9 mouse cellular contexts compared by ENCODE assay signal in genomic region chr7:126088155-126088554, GRCm38 (mm10). TPM values are rescaled to one million over a fixed set of nuclear protein-coding genes. Genes with fewer than 3 reads are reported as not detected.
A peak's percentile ranks its signal among the peaks of the same experiment; 100 is the strongest.
DNase-seq lines count a peak whose midpoint lies in the region; TF ChIP-seq lines count a peak whose summit lies in the region.
"Had no signal": no experiment of that assay in that cellular context is flagged by ENCODE, and none has a peak within 500 bp of the region (broad histone marks: within the 10 kb centered on the region; RNA-seq: fewer than 3 reads in every experiment).

No protein-coding gene starts in this region.

- WGBS in kidney, adult 2 months: 24% methylated on average over 4 of the region's 6 CpGs
- 18% methylated on average over 6 of the region's 6 CpGs for WGBS in spleen, adult 2 months

- H3K27ac ChIP-seq in kidney, adult 2 months (ENCODE audit: insufficient read depth, low read depth, low read length): no peak overlapping the region
- H3K27ac ChIP-seq in spleen, adult 2 months (ENCODE audit: insufficient read depth, low read length): no peak overlapping the region
- H3K27ac ChIP-seq in cortical plate, adult 2 months (ENCODE audit: insufficient read depth, low read length): no peak overlapping the region
- H3K27ac ChIP-seq: heart, embryonic 13.5 days had no signal

- no peaks in the 10 kb centered on the region for H3K27me3 ChIP-seq in kidney, adult 2 months (replicated peaks; ENCODE audit: control insufficient read depth, insufficient read depth, low read length)
- no peaks in the 10 kb centered on the region for H3K27me3 ChIP-seq in spleen, adult 2 months (ENCODE audit: control insufficient read depth, insufficient read depth, low read length)
- no peaks in the 10 kb centered on the region; the same call in 1 of the 2 replicates for H3K27me3 ChIP-seq in splenic B cell, adult 2 months (ENCODE audit: control insufficient read depth, insufficient read depth, low read length, poor library complexity, severe bottlenecking)

- no peak overlapping the region for H3K4me3 ChIP-seq in kidney, adult 2 months (ENCODE audit: insufficient read depth, low read depth, low read length)
- no peak overlapping the region for H3K4me3 ChIP-seq in spleen, adult 2 months (ENCODE audit: extremely low read depth, insufficient read depth, insufficient read length)
- H3K4me3 ChIP-seq in cortical plate, adult 2 months (ENCODE audit: insufficient read depth, low read length): no peak overlapping the region
- H3K4me3 ChIP-seq: heart, embryonic 13.5 days had no signal

- TF ChIP-seq POLR2A in kidney, adult 2 months (IDR thresholded peaks at IDR 0.05; ENCODE audit: low read depth, low read length): no peak
- TF ChIP-seq POLR2A in spleen, adult 2 months (IDR thresholded peaks at IDR 0.05; ENCODE audit: low read depth, low read length): no peak
- no peak for TF ChIP-seq POLR2A in cortical plate, adult 2 months (IDR thresholded peaks at IDR 0.05; ENCODE audit: extremely low read depth, insufficient read depth, low read length)

- peak; percentile 17 for DNase-seq in kidney, adult 9 months
- DNase-seq in kidney, adult 2 months: no peak
- DNase-seq in spleen, adult 2 months (ENCODE audit: low read depth in 1 of 2, low spot score in 2 of 2): peak in 1 of 2 experiments; percentile 17
- no peak for DNase-seq in spleen, postnatal 14 days (ENCODE audit: low spot score in 2 of 2)
- peak; percentile 58 for DNase-seq in splenic B cell, adult 2 months (ENCODE audit: low read depth, low spot score)
- DNase-seq in embryo, embryonic 11 days: no peak
- DNase-seq: cerebellum, adult 2 months had no signal

- 0 out of 2 replicates have a peak, but pooled peaks cover 5% of the 10 kb centered on the region for H3K4me1 ChIP-seq in kidney, adult 2 months (ENCODE audit: control insufficient read depth, insufficient read depth, low read length)
- no peaks in the 10 kb centered on the region for H3K4me1 ChIP-seq in spleen, adult 2 months (ENCODE audit: control insufficient read depth, insufficient read depth, insufficient read length)
- no peaks in the 10 kb centered on the region for H3K4me1 ChIP-seq in cortical plate, adult 2 months (ENCODE audit: control insufficient read depth, insufficient read depth, low read length)

- no peaks in the 10 kb centered on the region for H3K36me3 ChIP-seq in kidney, adult 2 months (ENCODE audit: control insufficient read depth, insufficient read depth, low read length)
- H3K36me3 ChIP-seq in spleen, adult 2 months (ENCODE audit: control insufficient read depth, insufficient read depth, low read length): no peaks in the 10 kb centered on the region
- H3K36me3 ChIP-seq in splenic B cell, adult 2 months (ENCODE audit: control insufficient read depth, insufficient read depth, low read length, poor library complexity, severe bottlenecking): no peaks in the 10 kb centered on the region
- H3K36me3 ChIP-seq: heart, embryonic 13.5 days had no signal

- TF ChIP-seq CTCF in kidney, adult 2 months (conservative IDR thresholded peaks at IDR 0.05; ENCODE audit: insufficient read depth, insufficient read length, low read depth, low read length): no peak; the same call in 1 of the 2 replicates
- TF ChIP-seq CTCF in spleen, adult 2 months (IDR thresholded peaks at IDR 0.05; ENCODE audit: extremely low read depth, insufficient read depth, insufficient read length, insufficient replicate concordance): 0 out of 2 replicates have a peak, but pooled peaks have one; percentile 3
- peak; percentile 32; the same call in 1 of the 2 replicates for TF ChIP-seq CTCF in cortical plate, adult 2 months (IDR thresholded peaks at IDR 0.05; ENCODE audit: extremely low read depth, insufficient read depth, low read length)

RNA-seq across cellular contexts. Expression of gene Gsg1l, which starts 5.9 kb away (rescaled TPM):
- polyA plus RNA-seq in kidney, adult 2 months (2012; rRNA removed): 0.33 and 0.45 TPM in 2 replicates
- 0.05 TPM in 2 replicates for polyA plus RNA-seq in spleen, adult 2 months (2012; rRNA removed)
- polyA plus RNA-seq in cortical plate, adult 2 months (2012; rRNA removed): 57.5 and 69.5 TPM in 2 replicates

Comparison
In these comparisons a context has a peak if more than half of its experiments do, and no peak if none do; other contexts are left out.
1. DNase-seq: peak in kidney, adult 9 months (single experiment) and splenic B cell, adult 2 months (single experiment); none in kidney, adult 2 months (single experiment), spleen, postnatal 14 days (0 of 2) and embryo, embryonic 11 days (single experiment).
2. RNA of gene Gsg1l, which starts 5.9 kb away (polyA plus RNA-seq): 57.5 to 69.5 TPM in cortical plate, adult 2 months; 0.33 to 0.45 TPM in kidney, adult 2 months and 0.05 TPM in spleen, adult 2 months; every median in the first group is over 10 times any median in the second.